Mouse (Mus musculus) CH12.LX (cell line): ENCODE data around the gene Rex1bd. TPM values are rescaled to one million over a fixed set of nuclear protein-coding genes. Genes with fewer than 3 reads are reported as not detected.

ENCODE experiments used
- DNase-seq: peaks from one replicate; pipeline ENCODE4 v3.0.0-alpha.2; 2013; ENCODE audit errors: extremely low read depth
- H3K27ac ChIP-seq: 2 replicates; pipeline ENCODE4 v1.5.1; 2012; ENCODE audit warnings: low read depth, mild to moderate bottlenecking, control low read depth, moderate library complexity; ENCODE audit not compliant: insufficient read depth
- H3K27me3 ChIP-seq: replicated peaks from 2 replicates; pipeline ENCODE3; 2012; ENCODE audit warnings: inconsistent platforms
- H3K36me3 ChIP-seq, 2 experiments: replicated peaks in 1 of 2; 2 replicates each; pipeline versions ENCODE3 to v1.6.1; 2012; ENCODE audit warnings: inconsistent platforms in 1 of 2, low read length in 1 of 2, mild to moderate bottlenecking in 1 of 2, mixed read lengths in 1 of 2, moderate library complexity in 1 of 2; ENCODE audit not compliant: control insufficient read depth in 1 of 2, insufficient read depth in 1 of 2
- H3K4me1 ChIP-seq, 2 experiments: 2 replicates each; pipeline ENCODE4 v1.6.1; 2012; ENCODE audit warnings: inconsistent platforms in 1 of 2, moderate library complexity in 1 of 2; ENCODE audit not compliant: insufficient read depth in 2 of 2, control insufficient read depth in 1 of 2
- H3K4me2 ChIP-seq: 2 replicates; pipeline ENCODE4 v1.6.1; 2012; ENCODE audit warnings: low read depth, mild to moderate bottlenecking, control low read depth; ENCODE audit not compliant: poor library complexity, insufficient read depth, severe bottlenecking
- H3K4me3 ChIP-seq, 3 experiments: fragments of 150-350 bp in 1 of 3; sonication (generic) in 1 of 3; replicated peaks in 1 of 3; 2 replicates each; pipeline versions ENCODE3 to v1.5.1; 2011 to 2012; ENCODE audit warnings: low read depth in 2 of 3, low read length in 2 of 3, mild to moderate bottlenecking in 2 of 3, moderate library complexity in 2 of 3, control low read depth in 1 of 3, improper control_type of control experiment in 1 of 3, inconsistent platforms in 1 of 3, mixed read lengths in 1 of 3; ENCODE audit not compliant: poor library complexity in 1 of 3
- H3K79me2 ChIP-seq: replicated peaks from 2 replicates; pipeline ENCODE4 v1.6.1; 2012; ENCODE audit warnings: mild to moderate bottlenecking, moderate library complexity; ENCODE audit not compliant: control insufficient read depth, poor library complexity, insufficient read depth, severe bottlenecking; ENCODE audit errors: extremely low read depth
- H3K9ac ChIP-seq: 2 replicates; pipeline ENCODE4 v1.6.1; 2012; ENCODE audit warnings: low read depth, mild to moderate bottlenecking, control low read depth, moderate library complexity; ENCODE audit not compliant: insufficient read depth
- H3K9me3 ChIP-seq: replicated peaks from 2 replicates; pipeline ENCODE3; 2012; ENCODE audit warnings: low read length, inconsistent platforms, mixed read lengths
- BHLHE40 ChIP-seq: IDR thresholded peaks from 2 replicates; pipeline ENCODE4 v1.6.1; 2011; ENCODE audit warnings: mild to moderate bottlenecking, low read depth, low read length, improper control_type of control experiment
- CHD1 ChIP-seq: IDR thresholded peaks from 2 replicates; pipeline ENCODE4 v1.6.1; 2012; ENCODE audit warnings: low read depth, low read length, improper control_type of control experiment, inconsistent platforms
- CTCF ChIP-seq, 2 experiments: IDR thresholded peaks in 1 of 2; conservative IDR thresholded peaks in 1 of 2; 2 replicates each; pipeline ENCODE4 v1.5.1; 2011 to 2012; ENCODE audit warnings: low read depth in 2 of 2, low read length in 2 of 2, improper control_type of control experiment in 1 of 2, inconsistent platforms in 1 of 2, mild to moderate bottlenecking in 1 of 2, moderate library complexity in 1 of 2
- E2F4 ChIP-seq: IDR thresholded peaks from 2 replicates; pipeline ENCODE4 v1.6.1; 2011; ENCODE audit warnings: low read depth, low read length, improper control_type of control experiment; ENCODE audit not compliant: insufficient replicate concordance
- ELF1 ChIP-seq: IDR thresholded peaks from 2 replicates; pipeline ENCODE4 v1.6.1; 2014; ENCODE audit warnings: low read depth, mild to moderate bottlenecking, inconsistent platforms, low read length, improper control_type of control experiment
- EP300 ChIP-seq: IDR thresholded peaks from 2 replicates; pipeline ENCODE4 v1.6.1; 2011; ENCODE audit warnings: low read length, improper control_type of control experiment
- GABPA ChIP-seq: IDR thresholded peaks from 2 replicates; pipeline ENCODE4 v1.6.1; 2012; ENCODE audit warnings: low read depth, low read length, improper control_type of control experiment, inconsistent platforms; ENCODE audit not compliant: insufficient replicate concordance
- HCFC1 ChIP-seq: IDR thresholded peaks from 2 replicates; pipeline ENCODE4 v1.6.1; 2012; ENCODE audit warnings: low read depth, mild to moderate bottlenecking, inconsistent platforms, low read length, improper control_type of control experiment
- MAFK ChIP-seq: IDR thresholded peaks from 2 replicates; pipeline ENCODE4 v1.6.1; 2011; ENCODE audit warnings: low read length, improper control_type of control experiment; ENCODE audit not compliant: insufficient replicate concordance
- MXI1 ChIP-seq: IDR thresholded peaks from 2 replicates; pipeline ENCODE4 v1.6.1; 2011; ENCODE audit warnings: mild to moderate bottlenecking, low read depth, low read length, improper control_type of control experiment
- PAX5 ChIP-seq: IDR thresholded peaks from 2 replicates; pipeline ENCODE4 v1.6.1; 2012; ENCODE audit warnings: low read length, inconsistent platforms, mixed read lengths
- RAD21 ChIP-seq: IDR thresholded peaks from 2 replicates; pipeline ENCODE4 v1.6.1; 2011; ENCODE audit warnings: low read depth, mild to moderate bottlenecking, low read length, improper control_type of control experiment, moderate library complexity
- RCOR1 ChIP-seq: conservative IDR thresholded peaks from 2 replicates; pipeline ENCODE4 v1.6.1; 2012; ENCODE audit warnings: low read depth, mild to moderate bottlenecking, inconsistent platforms, low read length, improper control_type of control experiment
- SIN3A ChIP-seq: IDR thresholded peaks from 2 replicates; pipeline ENCODE4 v1.6.1; 2012; ENCODE audit warnings: low read length, improper control_type of control experiment, inconsistent platforms
- SMC3 ChIP-seq: IDR thresholded peaks from 2 replicates; pipeline ENCODE4 v1.6.1; 2011; ENCODE audit warnings: low read depth, low read length, improper control_type of control experiment
- TBP ChIP-seq: conservative IDR thresholded peaks from 2 replicates; pipeline ENCODE4 v1.6.1; 2011; ENCODE audit warnings: low read depth, low read length, improper control_type of control experiment
- TCF12 ChIP-seq: IDR thresholded peaks from 2 replicates; pipeline ENCODE4 v1.6.1; 2014; ENCODE audit warnings: low read depth, mild to moderate bottlenecking, inconsistent platforms, low read length, improper control_type of control experiment
- UBTF ChIP-seq: IDR thresholded peaks from 2 replicates; pipeline ENCODE4 v1.6.1; 2012; ENCODE audit warnings: low read depth, mild to moderate bottlenecking, inconsistent platforms, low read length, improper control_type of control experiment, moderate library complexity
- USF1 ChIP-seq: IDR thresholded peaks from 2 replicates; pipeline ENCODE4 v1.6.1; 2014; ENCODE audit warnings: low read depth, mild to moderate bottlenecking, inconsistent platforms, low read length, improper control_type of control experiment
- USF2 ChIP-seq: conservative IDR thresholded peaks from 2 replicates; pipeline ENCODE4 v1.6.1; 2011; ENCODE audit warnings: low read depth, low read length, improper control_type of control experiment
- ZC3H11A ChIP-seq: IDR thresholded peaks from 2 replicates; pipeline ENCODE4 v1.6.1; 2012; ENCODE audit warnings: low read depth, mild to moderate bottlenecking, inconsistent platforms, low read length, improper control_type of control experiment
- ZNF384 ChIP-seq: IDR thresholded peaks from 2 replicates; pipeline ENCODE4 v1.6.1; 2012; ENCODE audit warnings: low read depth, low read length, improper control_type of control experiment, inconsistent platforms
- dilution Hi-C: fragments of 300-500 bp; cut with MboI; formaldehyde crosslinking; loops from 2 replicates; pipeline ENCODE4 v1.14.3; 2020; ENCODE audit warnings: low sequenced_read_pairs; ENCODE audit not compliant: extremely low pct_unique_long_range_greater_than_20kb, extremely low pct_ligation_motif_present
- in situ Hi-C: fragments of 300-500 bp; cut with MboI; formaldehyde crosslinking; loops from 3 replicates; pipeline ENCODE4 v1.14.3; 2019; ENCODE audit warnings: low sequenced_read_pairs, low pct_ligation_motif_present, low pct_unique_long_range_greater_than_20kb, mixed read lengths
- polyA plus RNA-seq: library from polyadenylated mRNA; unstranded; fragments of >175 nt; gene quantifications from 2 replicates; pipeline ENCODE4 v1.2.1, GENCODE M21; 2012; ENCODE audit warnings: low read depth; ENCODE audit not compliant: insufficient read length
- total RNA-seq, 2 experiments: library from RNA; depleted of rRNA; stranded (reverse); fragments of 300-350 nt in 1 of 2; fragments of >200 nt in 1 of 2; gene quantifications; 2 replicates each; pipeline ENCODE4 v1.2.3; 2012 to 2014

Gene Rex1bd
- total and polyA plus RNA-seq, 3 experiments = 38.4 to 90.0 (median 47.8) TPM

- in situ Hi-C loops = no loop called here
- Histone ChIP-seq H3K9ac (no peak overlapping the region), H3K36me3 (peaks cover 64 to 79% of the 10 kb centered on the region in 2 experiments), H3K4me1 (peaks cover 2 to 25% of the 10 kb centered on the region in 2 experiments), H3K4me3 (no peak overlapping the region), H3K9me3 (no peaks in the 10 kb centered on the region), H3K4me2 (no peak overlapping the region), H3K79me2 (peaks cover under 1% of the 10 kb centered on the region; the same call in 1 of the 2 replicates), H3K27me3 (no peaks in the 10 kb centered on the region), H3K27ac (no peak overlapping the region)
- dilution Hi-C loops = no loop called here
- DNase-seq = no peak
- no peak for TF ChIP-seq GABPA
- no peak for TF ChIP-seq TCF12
- TF ChIP-seq RAD21 = no peak
- no peak for TF ChIP-seq CHD1
Observed at GRCm38 (mm10) chr8:70534281-70534680, 27.7 kb upstream of the Rex1bd start.

- TF ChIP-seq CTCF (conservative IDR thresholded peaks at IDR 0.05 in 1 of 2, IDR thresholded peaks at IDR 0.05 in 1 of 2; ENCODE audit: low read depth in 2 of 2, low read length in 2 of 2) = peak in 1 of 2 experiments; percentile 33; a peak in 2 of 4 replicates
- TF ChIP-seq ZC3H11A = no peak
- TF ChIP-seq BHLHE40 = no peak
- TF ChIP-seq ZNF384 = peak; percentile 57; the same call in 1 of the 2 replicates
- no peak for TF ChIP-seq ELF1
- no peak for TF ChIP-seq PAX5
- TF ChIP-seq USF2 = no peak
- no peak for TF ChIP-seq HCFC1
- no peak for TF ChIP-seq MXI1
- no peak for TF ChIP-seq RCOR1
- TF ChIP-seq, all 38 proteins: peak for 2
- in situ Hi-C loops (no loop called here), dilution Hi-C loops (no loop called here)
- no peak overlapping the region for H3K4me3 ChIP-seq
- H3K27me3 ChIP-seq = no peaks in the 10 kb centered on the region
- DNase-seq = no peak
- H3K79me2 ChIP-seq = peaks cover 4% of the 10 kb centered on the region
- H3K9ac ChIP-seq = no peak overlapping the region
- peaks cover 52 to 61% of the 10 kb centered on the region in 2 experiments for H3K36me3 ChIP-seq
- peaks cover 9 to 25% of the 10 kb centered on the region in 2 experiments for H3K4me1 ChIP-seq
- no peaks in the 10 kb centered on the region for H3K9me3 ChIP-seq
- no peak overlapping the region for H3K27ac ChIP-seq
- no peak overlapping the region for H3K4me2 ChIP-seq
Observed at GRCm38 (mm10) chr8:70530314-70530713, 23.8 kb upstream of the Rex1bd start.

DNA sequence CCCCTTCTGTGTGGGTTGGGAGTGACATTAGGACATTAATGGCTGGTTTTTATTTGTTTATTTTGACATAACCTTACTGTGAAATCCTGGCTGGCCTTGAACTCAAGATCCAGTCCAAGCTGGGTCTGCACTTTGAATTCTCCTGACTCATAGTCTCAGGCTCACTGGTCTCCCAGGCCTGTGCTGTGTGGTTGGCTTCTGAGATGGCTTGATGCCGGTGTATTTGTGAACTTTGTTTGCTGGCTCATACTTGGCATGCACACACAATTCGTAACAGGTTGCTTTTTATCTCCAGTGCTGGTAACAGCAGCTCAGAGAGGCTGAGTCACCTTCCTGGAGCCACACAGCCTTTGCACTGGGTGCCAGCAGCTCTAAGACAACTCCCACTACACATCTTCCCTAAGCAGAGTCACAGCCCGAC lies 23.2 kb upstream of the Rex1bd start:
- in situ Hi-C loops (no loop called here), dilution Hi-C loops (no loop called here)
- DNase-seq = no peak
- Histone ChIP-seq H3K27me3 (no peaks in the 10 kb centered on the region), H3K79me2 (peaks cover 4% of the 10 kb centered on the region), H3K4me1 (peaks cover 9 to 28% of the 10 kb centered on the region in 2 experiments), H3K9ac (no peak overlapping the region), H3K27ac (no peak overlapping the region), H3K4me3 (no peak overlapping the region), H3K4me2 (no peak overlapping the region), H3K36me3 (peaks cover 46 to 56% of the 10 kb centered on the region in 2 experiments), H3K9me3 (no peaks in the 10 kb centered on the region)
- TF ChIP-seq TBP (no peak), GABPA (no peak), EP300 (no peak), MXI1 (no peak), SMC3 (no peak), SIN3A (no peak), UBTF (no peak), E2F4 (no peak), HCFC1 (no peak), MAFK (no peak), CTCF (conservative IDR thresholded peaks at IDR 0.05 in 1 of 2, IDR thresholded peaks at IDR 0.05 in 1 of 2; ENCODE audit: low read depth in 2 of 2, low read length in 2 of 2) (no peak), USF1 (no peak)
